Mouse (Mus musculus): ENCODE measurements around the gene Ece1. TPM values are rescaled to one million over a fixed set of nuclear protein-coding genes. Genes with fewer than 3 reads are reported as not detected.
A peak's percentile ranks its signal among the peaks of the same experiment; 100 is the strongest.

Ece1 gene
- total RNA-seq, 2 experiments from 2014 or later, result 57.9 to 67.9 TPM

DNA sequence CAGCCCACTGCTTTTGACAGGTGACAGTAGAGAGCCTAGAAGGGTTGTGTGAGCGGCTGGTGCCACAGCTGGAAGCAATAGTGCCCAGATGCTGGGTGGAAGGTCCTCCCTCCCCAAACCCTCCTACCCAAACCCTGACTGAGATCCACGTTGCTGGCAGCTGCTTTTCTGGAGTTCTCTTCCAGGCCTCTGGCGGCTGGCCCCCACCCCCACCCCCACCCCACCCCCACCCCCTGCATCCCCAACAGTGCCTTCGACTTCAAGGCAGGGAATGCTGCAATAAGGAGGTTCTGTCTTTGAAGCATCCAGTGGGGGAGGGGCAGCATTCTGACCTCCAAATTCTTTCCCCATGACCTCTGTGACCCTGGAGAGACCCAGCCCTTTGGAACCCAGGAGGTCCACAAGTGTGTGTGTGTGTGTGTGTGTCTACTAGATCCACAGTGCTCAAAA lies 15.4 kb downstream of the Ece1 start:
- intact Hi-C loops (cut with DNase I), result no loop called here
- DNase-seq, result no peak

DNA sequence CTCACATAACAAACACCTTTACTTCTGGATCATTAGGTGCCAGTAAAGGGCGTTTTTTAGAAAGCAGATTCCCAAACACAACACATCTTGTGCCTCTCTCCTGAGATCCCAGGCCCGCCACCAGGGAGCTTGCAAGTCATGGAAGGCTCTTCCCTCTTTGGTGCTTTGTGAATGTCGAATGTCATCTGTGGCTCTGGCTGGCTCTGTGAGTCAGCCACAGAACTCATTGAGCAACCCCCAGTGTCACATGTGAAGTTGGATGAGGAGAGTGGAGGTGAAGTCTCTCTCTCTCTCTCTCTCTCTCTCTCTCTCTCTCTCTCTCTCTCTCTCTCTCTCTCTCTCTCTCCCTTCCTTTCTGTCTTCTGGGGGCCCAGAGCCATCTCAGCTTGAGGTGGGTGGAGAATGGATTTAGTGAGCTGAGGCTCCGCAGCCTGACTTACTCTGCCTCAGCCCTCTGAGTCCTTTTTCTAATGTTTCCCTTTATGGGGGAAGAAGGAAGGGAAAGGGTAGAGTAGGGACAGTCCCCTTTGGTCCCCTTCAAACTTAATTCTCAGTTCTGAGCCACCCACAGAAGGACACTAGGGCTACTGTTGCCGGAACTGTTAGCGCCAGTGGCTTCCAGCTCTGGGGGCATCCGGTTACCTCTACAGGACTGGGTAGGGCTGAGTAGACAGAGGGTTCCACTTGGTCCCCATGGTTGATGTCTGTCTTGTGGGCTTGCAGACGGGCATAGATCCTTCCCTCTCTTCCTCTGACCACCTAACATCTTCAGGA lies 17.5 kb downstream of the Ece1 start:
- DNase-seq, result no peak
- intact Hi-C loops (cut with DNase I), result no loop called here

DNA sequence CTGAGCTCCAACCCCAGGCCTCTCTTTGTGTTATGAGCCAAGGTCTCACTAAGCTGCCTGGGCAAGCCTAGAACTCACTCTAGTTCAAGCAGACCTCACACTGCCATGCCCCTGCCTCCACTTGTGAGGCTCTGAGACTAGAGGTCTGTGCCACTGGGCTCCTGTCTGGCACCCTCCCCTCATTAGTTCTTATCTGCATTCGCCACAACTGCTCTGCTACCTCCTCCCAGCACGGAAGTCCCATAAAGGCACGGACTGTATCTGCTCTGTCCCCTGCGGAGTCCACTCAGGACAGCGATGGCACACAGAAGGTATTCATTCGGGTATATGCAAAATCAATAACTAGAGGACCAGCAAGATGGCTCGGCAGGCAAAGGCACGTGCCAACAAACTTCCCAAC lies 19.4 kb downstream of the Ece1 start:
- DNase-seq, result no peak
- intact Hi-C loops (cut with DNase I), result no loop called here

DNA sequence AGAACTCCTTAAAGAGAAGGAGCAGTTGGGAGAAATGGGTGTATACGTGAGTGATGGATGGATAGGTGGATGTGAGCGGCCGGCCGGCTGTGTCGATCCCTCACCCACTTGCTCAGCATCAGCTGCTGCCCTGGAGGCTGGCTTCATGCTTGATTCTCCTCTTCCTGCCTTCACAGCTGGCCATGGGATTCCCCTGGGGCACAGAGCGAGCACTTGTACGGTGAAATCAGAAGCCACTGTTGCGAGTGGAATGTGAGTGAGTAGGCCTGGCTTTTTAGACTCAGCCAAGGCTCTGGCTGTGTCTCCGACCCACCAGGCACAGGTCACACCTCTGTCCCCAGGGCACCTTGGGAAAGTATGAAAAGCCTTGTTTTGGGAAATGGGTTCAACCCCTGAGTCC lies 20.6 kb downstream of the Ece1 start:
- intact Hi-C loops (cut with DNase I), result no loop called here
- DNase-seq, result peak in 1 of 2 experiments; percentile 46

DNA sequence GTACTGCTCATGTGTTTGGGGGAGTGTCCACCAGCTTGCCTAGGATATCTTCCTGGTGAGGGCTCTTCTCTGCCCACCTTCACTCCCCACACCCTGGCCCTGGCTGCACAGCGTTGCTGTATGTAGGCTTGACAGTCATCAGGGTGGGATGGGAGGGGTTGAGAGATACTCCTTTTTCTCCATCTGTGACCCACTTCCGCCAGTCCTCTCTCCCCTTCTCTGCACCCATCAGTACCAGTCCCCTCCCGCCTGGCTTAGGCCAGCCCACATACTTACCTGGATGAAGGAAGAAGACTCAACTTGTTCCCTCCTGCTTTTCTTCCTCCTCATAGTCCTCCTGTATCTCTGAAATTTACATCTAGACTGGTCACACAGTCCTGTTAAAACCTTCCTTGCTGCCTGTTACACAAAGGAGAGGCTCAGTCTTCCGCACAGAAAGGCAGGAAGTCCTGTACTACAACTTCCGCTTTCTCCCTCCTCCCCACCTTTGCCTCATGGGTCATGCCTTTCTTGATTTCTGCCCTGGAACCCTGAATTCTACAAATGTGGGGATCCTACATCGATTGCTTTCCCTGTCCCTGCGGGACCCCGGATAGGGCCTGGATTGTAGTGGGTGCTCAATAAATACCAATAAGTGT lies 21.6 kb downstream of the Ece1 start:
- intact Hi-C loops (cut with DNase I), result no loop called here
- no peak for DNase-seq

DNA sequence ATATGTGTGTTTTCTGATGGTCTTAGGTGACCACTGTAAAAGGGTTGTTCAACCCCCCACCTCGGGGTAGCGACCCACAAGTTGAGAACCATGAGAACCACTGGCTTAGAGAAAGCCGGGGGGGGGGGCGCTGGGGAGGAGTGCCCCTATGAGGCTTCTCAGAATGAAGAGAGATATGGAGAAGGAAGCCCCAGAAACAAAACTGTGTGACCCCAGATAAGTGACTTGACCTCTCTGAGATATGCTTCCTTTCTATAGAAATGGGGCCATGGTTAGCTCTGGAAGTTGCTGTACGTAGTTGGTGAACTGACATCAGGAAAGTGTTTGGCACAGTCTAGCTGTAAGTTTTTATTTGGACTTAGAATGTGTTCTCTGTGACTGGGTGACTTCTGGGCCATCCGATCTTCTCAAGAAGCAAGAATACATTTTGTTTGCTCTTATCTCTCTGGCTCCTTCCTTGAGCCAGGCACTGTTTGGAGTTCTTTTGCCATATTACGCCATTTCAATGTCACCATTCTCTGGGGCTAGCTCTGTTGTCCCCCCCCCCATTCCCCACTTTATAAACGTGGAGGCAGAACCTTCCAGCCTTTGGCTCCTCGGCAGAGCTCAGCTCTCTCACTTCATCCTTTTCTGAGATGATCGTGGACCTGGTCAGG lies 25.4 kb downstream of the Ece1 start:
- intact Hi-C loops (cut with DNase I), result no loop called here
- no peak for DNase-seq

DNA sequence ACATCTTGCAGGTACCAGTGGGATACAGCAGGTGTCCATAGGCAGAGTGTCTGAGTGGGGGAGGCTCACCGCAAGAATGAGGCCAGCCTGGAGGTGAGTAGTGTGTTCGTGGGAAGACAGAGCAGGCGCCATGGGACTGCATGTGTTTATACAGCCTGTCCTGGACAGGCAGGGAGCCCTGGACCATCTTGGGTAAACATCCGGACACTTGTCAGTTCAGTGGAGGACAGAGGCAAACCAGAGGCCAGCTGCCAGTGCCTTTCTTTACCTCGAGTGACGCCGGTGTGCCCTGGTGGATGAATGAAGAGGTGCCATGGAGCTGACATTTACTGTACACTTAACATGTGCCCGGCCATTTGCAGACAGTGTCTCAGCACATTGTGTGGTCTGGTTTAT lies 26.0 kb downstream of the Ece1 start:
- intact Hi-C loops (cut with DNase I), result no loop called here
- no peak for DNase-seq

DNA sequence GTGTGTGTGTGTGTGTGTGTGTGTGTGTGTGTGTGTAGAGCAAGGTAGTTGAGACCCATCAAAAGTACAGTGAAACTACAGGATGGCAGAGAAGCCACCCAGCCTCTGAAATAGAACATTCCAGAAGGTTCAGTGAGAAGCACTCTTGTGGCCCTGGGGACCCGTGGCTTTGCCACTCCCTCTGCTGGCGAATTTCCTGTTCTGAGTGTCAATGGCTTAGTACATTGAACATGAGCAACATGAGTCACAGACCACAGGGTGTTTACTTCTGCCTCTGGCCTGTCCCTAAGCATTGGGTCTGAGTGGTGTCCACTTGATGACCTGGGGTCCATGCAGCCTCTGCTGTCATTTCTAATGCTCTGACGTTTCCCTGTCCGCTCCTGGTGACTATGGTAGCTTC lies 28.6 kb downstream of the Ece1 start:
- intact Hi-C loops (cut with DNase I), result no loop called here
- DNase-seq, result peak; percentile 55 to 68

DNA sequence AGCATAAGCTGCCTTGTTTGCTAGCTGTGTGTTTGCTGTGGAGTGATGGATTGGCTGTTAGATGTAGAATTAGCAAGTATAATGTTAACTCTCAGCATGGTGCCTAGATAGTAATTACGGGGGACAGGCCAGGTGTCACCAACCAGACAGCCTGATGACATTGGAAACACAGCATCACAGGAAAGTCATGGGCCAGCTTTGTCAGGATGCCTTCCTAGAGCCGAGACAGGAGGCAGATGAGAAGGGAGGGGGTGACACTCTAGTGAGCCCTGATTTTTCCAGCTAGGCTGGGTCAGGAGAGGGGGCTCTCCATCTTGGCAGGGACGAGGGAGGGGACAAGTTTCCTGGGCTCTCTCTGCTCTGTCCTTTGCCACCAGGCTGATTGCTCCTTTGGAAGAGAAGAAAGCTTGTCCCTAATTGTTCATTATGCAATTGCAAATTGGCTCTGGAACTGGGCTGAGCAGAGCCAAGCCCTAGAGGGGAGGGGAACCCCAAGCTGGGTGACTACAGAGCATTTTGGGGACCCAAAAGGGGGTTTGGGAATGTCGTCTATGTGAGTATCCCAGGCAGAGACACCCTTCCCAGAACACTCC lies 29.6 kb downstream of the Ece1 start:
- intact Hi-C loops (cut with DNase I), result no loop called here
- DNase-seq, result no peak

DNA sequence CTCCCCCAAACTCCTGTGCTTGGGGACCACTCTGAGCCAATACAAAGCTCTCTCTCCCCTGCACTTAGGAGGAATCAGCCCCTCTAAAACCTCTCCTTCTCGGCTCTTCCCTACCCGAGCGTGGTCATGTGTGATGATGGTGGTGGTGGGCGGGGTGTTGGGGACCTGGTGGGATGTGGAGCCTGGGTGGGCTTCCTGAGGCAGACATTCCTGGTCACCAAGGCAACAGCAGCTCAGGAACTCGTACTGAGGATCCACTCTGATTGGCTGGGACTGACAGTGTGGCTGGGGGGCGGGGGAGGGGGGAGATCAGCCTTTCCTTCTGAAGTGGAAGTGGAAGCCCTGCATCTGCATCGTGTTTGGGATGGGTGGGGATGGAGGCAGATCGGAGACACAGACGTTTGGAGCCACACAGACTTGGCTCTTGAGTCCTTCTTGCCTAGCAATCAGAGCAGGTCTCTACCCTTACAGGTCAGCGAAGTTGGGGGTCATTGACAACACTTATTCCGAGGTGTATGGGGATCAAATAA lies 30.7 kb downstream of the Ece1 start:
- intact Hi-C loops (cut with DNase I), result no loop called here
- DNase-seq, result no peak

DNA sequence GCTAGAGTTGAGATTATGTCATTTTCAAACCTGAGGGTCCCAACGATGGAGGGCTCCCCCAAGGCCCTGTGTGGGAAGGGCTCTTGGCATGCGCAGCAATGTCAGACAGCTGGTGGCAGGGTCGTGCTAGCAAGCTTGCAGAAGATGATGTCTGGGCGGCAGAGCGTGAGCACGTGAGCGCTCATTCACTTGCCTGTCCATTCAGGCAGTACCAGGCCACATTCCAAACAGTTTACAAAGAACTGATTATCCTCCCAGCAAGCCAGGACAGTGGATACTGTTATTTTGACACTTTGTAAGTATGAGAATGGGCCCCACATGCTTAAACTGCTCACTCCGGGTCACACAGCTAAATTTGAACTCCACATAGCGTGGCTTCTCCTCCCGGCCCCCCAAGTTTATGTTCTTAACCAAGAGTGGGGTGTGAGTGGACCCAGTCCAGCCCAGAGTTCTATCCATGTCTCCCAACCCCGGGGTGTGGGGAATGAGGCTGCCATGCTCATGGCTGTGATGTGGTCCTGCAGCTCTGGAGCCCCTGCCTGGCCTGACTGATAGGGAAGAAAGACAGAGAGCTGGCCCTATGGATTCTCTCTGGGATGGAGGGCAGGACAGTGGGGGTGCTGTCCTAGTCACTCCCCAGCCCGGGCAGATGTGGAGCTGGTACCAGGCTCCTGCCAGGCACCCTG lies 34.7 kb downstream of the Ece1 start:
- intact Hi-C loops (cut with DNase I), result no loop called here
- DNase-seq, result no peak

DNA sequence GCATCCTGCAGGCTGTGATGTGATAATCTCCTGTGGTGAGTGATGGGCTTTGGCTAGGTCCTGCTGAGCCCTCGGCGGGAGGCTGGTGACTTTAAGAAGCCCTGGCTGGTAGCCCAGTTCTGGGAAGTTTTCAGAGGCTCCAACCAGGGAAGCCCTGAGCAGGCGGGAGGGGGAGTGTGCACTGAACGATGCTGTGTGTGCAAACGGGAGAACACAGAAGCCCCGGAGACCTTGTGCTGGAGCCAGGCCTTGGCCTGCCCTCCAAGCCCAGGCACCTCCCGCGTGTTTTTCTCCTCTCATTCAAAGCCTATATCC lies 35.2 kb downstream of the Ece1 start:
- intact Hi-C loops (cut with DNase I), result no loop called here

DNA sequence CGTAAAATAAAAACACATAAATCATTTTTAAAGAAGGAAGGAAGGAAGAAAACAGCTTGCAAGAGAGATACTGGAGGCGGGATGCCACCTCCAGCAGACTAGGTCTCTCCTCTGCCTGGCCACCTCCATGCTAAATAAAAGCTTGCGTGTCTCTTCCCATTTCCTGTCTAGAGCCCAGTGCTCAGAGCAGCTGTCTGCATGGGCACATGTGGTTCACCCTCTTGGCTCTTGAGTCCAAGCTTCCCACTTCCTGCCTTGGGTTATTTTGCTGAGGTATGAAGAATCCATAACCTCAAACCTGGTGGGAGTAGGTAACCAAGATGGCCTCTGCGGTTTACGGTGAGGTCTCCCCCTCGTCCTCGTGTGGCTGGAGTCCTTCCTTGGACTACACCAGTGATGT lies 36.5 kb downstream of the Ece1 start:
- intact Hi-C loops (cut with DNase I), result no loop called here
- DNase-seq, result no peak

More for the DNA sequence above, 35.2 kb downstream of the Ece1 start:
- DNase-seq, result peak; percentile 64 to 78

DNA sequence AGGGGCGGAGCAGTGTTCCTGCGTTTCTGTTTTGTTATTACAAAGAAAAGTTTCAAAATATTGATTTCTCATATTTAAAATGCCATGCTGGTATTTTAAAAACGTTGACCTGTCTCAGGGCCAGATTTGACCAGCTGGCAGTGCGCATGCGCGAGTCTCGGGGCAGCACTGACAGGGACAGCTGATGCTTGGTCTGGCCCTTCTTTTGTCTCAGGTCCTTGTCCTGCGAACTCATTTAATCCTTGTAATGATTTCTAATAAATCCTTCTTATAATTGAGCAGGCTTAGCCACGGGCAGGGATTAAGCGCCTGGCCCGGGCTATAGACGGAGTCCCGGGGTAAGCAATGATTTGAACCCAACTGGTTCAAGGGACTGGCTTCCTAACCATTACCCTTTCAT lies 40.2 kb downstream of the Ece1 start:
- no peak for DNase-seq
- intact Hi-C loops (cut with DNase I), result no loop called here

DNA sequence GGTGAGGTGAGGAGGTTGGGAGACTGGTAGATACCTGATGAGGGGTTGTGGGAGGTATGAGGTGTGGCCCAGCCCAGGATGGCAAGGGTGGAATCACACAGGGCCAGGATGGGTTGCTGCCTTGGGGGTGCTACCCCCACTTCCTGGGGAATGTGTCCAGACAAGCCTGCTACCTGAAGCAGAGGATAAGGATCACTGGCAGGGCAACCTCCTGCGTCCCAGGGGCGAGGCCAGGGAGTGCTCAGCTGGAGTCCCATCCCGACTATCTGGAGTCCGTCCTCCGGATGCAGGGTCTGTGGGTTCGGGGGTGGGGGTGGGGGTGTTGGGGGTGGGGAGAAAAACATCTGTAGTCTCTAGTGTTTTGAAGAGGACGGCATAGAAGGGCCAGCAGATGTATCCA lies 40.8 kb downstream of the Ece1 start:
- intact Hi-C loops (cut with DNase I), result no loop called here
- no peak for DNase-seq

DNA sequence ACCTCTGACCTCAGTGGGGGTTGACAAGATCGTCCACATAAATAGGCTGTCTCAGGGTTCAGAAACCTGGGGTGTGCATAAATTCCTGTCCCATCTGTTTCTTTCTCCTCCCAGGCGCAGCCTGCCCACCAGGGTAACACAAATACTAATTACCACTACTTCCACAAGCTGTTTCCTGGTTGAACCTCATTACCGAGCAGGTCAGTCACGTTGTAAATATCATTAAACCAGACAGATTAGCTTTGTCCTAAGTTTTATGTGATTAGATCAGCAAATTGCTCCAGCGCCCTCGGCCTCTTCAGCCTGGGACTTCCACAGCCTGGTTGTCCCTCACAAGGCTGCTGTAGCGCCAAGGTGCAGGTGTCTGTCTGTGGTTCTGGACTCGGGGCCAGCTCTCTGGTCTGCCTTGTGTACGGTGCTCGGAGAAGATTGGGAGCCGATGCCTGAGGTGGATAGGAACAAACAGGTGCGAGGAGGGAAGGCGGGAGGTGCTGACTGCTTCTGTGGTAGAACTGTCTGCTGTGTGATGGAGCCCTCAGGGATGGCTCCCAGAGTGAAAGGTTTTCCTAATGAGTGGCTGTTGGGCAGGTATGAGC lies 43.0 kb downstream of the Ece1 start:
- intact Hi-C loops (cut with DNase I), result no loop called here
- DNase-seq, result no peak

DNA sequence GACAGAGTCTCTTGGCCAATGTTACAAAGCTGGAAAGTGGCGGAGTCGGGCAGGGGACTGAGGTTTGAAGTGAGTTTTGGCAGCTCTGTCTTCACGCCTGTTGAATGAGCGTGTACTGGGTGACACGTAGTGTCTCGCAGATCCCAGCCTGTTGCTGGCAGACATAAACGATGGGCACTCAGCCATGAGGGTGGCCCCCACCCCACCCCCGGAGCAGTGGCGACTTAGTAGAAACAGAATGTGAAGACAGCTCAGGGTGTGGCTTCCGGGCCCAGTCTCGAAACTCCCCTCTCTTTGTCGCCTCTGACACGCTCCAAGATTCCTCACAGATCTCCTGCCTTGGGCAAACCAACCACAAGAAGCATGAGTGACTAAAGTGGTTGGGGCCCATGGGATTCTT lies 45.9 kb downstream of the Ece1 start:
- peak in 1 of 2 experiments; percentile 67 for DNase-seq
- intact Hi-C loops (cut with DNase I), result no loop called here

DNA sequence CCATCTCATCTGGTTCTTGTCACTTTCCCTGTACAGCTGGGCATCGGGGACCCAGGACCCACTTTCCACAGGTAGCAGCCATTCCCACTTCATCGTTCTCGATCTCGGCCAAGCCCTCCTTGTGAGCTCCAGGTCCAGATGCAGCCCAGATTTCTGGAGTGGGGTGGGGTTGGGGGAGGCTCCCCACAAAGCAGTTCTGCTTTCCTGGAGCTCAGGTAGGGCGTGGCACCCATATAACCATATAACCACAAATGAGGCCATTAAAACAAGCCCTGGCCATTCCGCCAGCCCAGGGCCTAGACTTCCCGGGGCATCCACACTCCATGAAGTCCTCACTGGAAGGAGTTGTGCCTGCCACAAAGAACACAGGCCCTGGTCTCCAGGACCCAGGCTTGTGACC lies 46.5 kb downstream of the Ece1 start:
- intact Hi-C loops (cut with DNase I), result no loop called here
- no peak for DNase-seq

DNA sequence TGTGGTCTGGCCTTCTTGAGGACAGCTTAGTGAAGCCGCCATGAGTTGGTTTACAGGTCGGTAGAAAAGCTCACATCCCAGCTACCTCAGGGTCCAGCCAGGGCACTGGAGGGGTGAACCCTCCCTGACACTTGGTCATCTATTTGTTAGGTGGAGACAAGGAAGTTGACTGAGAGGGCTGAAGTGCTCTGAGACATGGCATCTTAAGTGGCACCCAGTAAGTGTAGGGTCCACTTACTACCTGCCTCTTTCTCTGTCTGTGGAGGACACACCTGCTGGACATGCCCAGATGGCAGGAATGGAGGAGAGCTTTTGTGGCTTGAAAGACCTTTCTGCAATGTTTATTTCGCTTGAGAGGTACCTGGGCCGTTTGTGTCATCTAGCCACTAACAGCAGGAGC lies 46.9 kb downstream of the Ece1 start:
- intact Hi-C loops (cut with DNase I), result no loop called here
- DNase-seq, result no peak

DNA sequence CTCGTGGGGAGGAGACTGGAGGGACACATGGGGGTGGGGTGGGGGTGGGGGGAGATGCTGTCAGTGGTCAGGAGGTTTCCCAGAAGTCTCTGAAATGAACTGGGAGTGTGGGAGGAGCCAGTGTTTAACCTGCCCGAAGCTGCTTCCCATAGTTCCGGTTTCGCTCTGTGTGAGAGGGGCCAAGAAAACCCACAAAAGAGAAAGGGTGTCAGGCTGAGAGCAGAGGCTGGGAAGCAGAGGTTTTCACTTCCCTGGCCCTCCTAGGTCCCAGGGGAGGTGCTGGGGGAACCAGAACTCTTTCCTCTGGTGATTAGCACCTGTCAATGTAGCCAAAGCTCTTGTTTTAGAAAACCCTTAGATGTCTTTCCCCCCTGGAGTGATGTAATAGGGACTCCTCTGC lies 47.4 kb downstream of the Ece1 start:
- no peak for DNase-seq
- intact Hi-C loops (cut with DNase I), result no loop called here

Measured in gastrocnemius, postnatal 36 days (tissue).